Mouse (Mus musculus): ENCODE data around the gene Mettl7a3. TPM values are rescaled to one million over a fixed set of nuclear protein-coding genes. Genes with fewer than 3 reads are reported as not detected.
"Not testable (repeated sequence)": the region's sequence is repeated elsewhere in the genome, so short reads cannot be mapped to it uniquely, and the experiment has no call there.

Gene Mettl7a3
- polyA plus RNA-seq, 1 experiment from 2014 or later, result not detected

DNA sequence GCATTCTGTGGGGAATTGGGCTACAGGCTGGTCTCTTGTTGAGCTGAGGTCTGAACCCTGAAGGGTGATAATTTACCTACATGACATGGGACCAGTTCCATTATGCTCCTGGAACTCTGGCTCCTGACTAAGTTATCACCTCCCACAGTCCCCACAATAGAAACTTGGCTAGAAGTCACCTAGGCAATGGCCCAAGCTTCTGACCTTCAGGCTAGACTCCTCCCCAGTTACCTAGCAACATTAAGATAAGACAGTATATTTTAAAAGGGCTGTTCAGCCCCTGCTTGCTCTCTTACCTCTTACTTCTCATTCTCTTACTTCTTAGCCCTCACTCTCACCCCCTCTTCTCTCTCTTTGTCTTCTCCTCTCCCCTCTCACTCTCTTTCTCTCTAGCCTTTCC, 10.8 kb downstream of the Mettl7a3 start:
- H3K27ac ChIP-seq (ENCODE audit: low read length), result no peak overlapping the region
- ATAC-seq (ENCODE audit: low read depth), result no peak
- H3K4me3 ChIP-seq (ENCODE audit: low read length), result no peak overlapping the region
- H3K27me3 ChIP-seq (ENCODE audit: control insufficient read depth, insufficient read depth, low read depth, low read length), result no peaks in the 10 kb centered on the region
- H3K9me3 ChIP-seq (ENCODE audit: control insufficient read depth, low read length), result no peaks in the 10 kb centered on the region; the same call in 1 of the 2 replicates
- H3K4me2 ChIP-seq (ENCODE audit: low read depth, low read length), result no peak overlapping the region
- no peaks in the 10 kb centered on the region for H3K36me3 ChIP-seq (ENCODE audit: control insufficient read depth, insufficient read depth, low read length)
- H3K4me1 ChIP-seq (replicated peaks; ENCODE audit: control insufficient read depth, insufficient read depth, low read length), result no peaks in the 10 kb centered on the region
- no peak overlapping the region for H3K9ac ChIP-seq (ENCODE audit: low read length)

- Histone ChIP-seq H3K36me3 (ENCODE audit: control insufficient read depth, insufficient read depth, low read length) (no peaks in the 10 kb centered on the region), H3K27ac (ENCODE audit: low read length) (no peak overlapping the region), H3K4me1 (replicated peaks; ENCODE audit: control insufficient read depth, insufficient read depth, low read length) (no peaks in the 10 kb centered on the region), H3K9ac (ENCODE audit: low read length) (no peak overlapping the region), H3K27me3 (ENCODE audit: control insufficient read depth, insufficient read depth, low read depth, low read length) (no peaks in the 10 kb centered on the region), H3K9me3 (ENCODE audit: control insufficient read depth, low read length) (no peaks in the 10 kb centered on the region; the same call in 1 of the 2 replicates), H3K4me3 (ENCODE audit: low read length) (no peak overlapping the region), H3K4me2 (ENCODE audit: low read depth, low read length) (no peak overlapping the region)
- 57% methylated on average over 14 of the region's 14 CpGs for WGBS
- no peak for ATAC-seq (ENCODE audit: low read depth)
Measured at GRCm38 (mm10) chr15:100346761-100347160, 12.0 kb downstream of the Mettl7a3 start.

DNA sequence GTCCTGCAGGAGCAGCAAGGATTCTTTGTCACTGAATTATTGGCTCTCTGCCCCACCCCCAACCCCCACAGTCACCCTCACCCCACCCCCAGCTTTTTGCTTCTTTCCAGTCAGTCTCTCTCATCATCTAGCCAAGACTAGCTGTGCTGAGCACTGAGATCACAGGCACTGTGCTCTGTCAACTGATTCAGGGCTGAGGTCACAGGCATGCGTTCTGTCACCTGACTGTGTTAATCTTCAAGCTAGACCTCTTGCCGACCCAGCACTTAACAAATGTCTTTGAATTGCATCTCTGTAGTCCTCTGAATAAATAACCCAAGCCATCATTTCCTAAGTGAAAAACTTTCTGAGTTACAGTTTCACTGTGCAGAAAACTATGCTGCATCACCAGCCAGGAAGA, 14.8 kb downstream of the Mettl7a3 start:
- Histone ChIP-seq H3K4me3 (ENCODE audit: low read length) (no peak overlapping the region), H3K27me3 (ENCODE audit: control insufficient read depth, insufficient read depth, low read depth, low read length) (no peaks in the 10 kb centered on the region), H3K36me3 (ENCODE audit: control insufficient read depth, insufficient read depth, low read length) (no peaks in the 10 kb centered on the region), H3K4me1 (replicated peaks; ENCODE audit: control insufficient read depth, insufficient read depth, low read length) (no peaks in the 10 kb centered on the region), H3K9ac (ENCODE audit: low read length) (no peak overlapping the region), H3K4me2 (ENCODE audit: low read depth, low read length) (no peak overlapping the region), H3K9me3 (ENCODE audit: control insufficient read depth, low read length) (no peaks in the 10 kb centered on the region; the same call in 1 of the 2 replicates), H3K27ac (ENCODE audit: low read length) (no peak overlapping the region)
- WGBS, result 19% methylated on average over 2 of the region's 2 CpGs
- ATAC-seq (ENCODE audit: low read depth), result no peak

- ATAC-seq (ENCODE audit: low read depth), result no peak
- H3K36me3 ChIP-seq (ENCODE audit: control insufficient read depth, insufficient read depth, low read length), result no peaks in the 10 kb centered on the region
- H3K4me1 ChIP-seq (replicated peaks; ENCODE audit: control insufficient read depth, insufficient read depth, low read length), result no peaks in the 10 kb centered on the region
- no peaks in the 10 kb centered on the region for H3K9me3 ChIP-seq (ENCODE audit: control insufficient read depth, low read length)
- H3K27ac ChIP-seq (ENCODE audit: low read length), result no peak overlapping the region
- H3K27me3 ChIP-seq (ENCODE audit: control insufficient read depth, insufficient read depth, low read depth, low read length), result no peaks in the 10 kb centered on the region
- WGBS, result 48% methylated on average over 6 of the region's 6 CpGs
- no peak overlapping the region for H3K4me2 ChIP-seq (ENCODE audit: low read depth, low read length)
- H3K9ac ChIP-seq (ENCODE audit: low read length), result no peak overlapping the region
- H3K4me3 ChIP-seq (ENCODE audit: low read length), result no peak overlapping the region
Measured at GRCm38 (mm10) chr15:100351501-100352060, 16.9 kb downstream of the Mettl7a3 start.

DNA sequence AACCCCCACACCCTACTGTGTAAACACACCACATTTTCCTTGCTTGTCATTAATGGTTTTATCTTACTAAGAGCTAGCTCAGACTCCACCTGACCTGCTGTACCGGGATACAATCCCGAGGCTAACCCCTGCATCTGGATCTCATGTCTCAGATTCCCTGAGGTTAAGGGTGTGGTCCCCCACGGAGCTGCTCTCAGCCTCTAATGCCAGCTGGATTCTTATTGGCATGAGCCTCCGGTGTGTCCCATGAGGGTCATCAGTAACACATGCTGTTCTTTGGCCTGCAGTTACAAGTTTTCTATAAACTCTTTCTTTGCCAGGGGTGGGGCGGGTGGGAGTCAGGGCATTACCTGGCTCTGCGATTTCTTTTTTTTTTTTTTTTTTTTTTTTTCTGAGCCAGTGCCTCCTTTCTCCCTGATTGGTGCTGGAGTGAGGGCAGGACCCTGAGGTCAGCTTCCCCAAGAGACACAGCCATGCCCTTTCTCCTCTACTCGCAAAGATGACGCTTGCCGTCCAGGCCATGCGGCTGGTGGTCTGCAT, 18.1 kb downstream of the Mettl7a3 start, which contains the start of the genes Methig1 and Mettl7a2:
Gene Methig1, plus strand, starts transcription at position 439 of the 540 bp plus-strand sequence.
Gene Mettl7a2, plus strand, starts transcription at position 490 of the 540 bp plus-strand sequence.
- Histone ChIP-seq H3K4me2 (ENCODE audit: low read depth, low read length) (no peak within 1 kb of the TSS), H3K9ac (ENCODE audit: low read length) (no peak within 1 kb of the TSS), H3K4me1 (replicated peaks; ENCODE audit: control insufficient read depth, insufficient read depth, low read length) (no peaks in the 10 kb centered on the region), H3K27ac (ENCODE audit: low read length) (no peak within 1 kb of the TSS), H3K4me3 (ENCODE audit: low read length) (no peak within 1 kb of the TSS), H3K9me3 (ENCODE audit: control insufficient read depth, low read length) (no peaks in the 10 kb centered on the region), H3K27me3 (ENCODE audit: control insufficient read depth, insufficient read depth, low read depth, low read length) (no peaks in the 10 kb centered on the region), H3K36me3 (ENCODE audit: control insufficient read depth, insufficient read depth, low read length) (no peaks in the 10 kb centered on the region)
- 78% methylated on average over 10 of the region's 10 CpGs for WGBS
- no peak for ATAC-seq (ENCODE audit: low read depth)

DNA sequence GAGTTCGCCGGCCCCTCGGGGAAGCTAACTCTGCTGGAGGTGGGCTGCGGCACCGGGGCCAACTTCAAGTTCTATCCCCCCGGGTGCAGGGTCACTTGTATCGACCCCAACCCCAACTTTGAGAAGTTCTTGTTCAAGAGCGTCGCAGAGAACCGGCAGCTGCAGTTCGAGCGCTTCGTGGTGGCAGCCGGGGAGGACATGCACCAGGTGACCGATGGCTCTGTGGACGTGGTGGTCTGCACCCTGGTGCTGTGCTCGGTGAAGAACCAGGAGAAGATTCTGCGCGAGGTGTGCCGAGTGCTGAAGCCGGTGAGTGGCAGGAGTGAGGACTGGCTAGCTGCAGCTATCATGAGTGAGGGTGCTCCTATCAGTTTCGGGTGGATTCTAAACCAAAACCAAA, 18.7 kb downstream of the Mettl7a3 start:
- not testable (repeated sequence) for H3K27ac ChIP-seq (ENCODE audit: low read length); H3K4me3 ChIP-seq (ENCODE audit: low read length); ATAC-seq (ENCODE audit: low read depth); H3K4me2 ChIP-seq (ENCODE audit: low read depth, low read length); H3K27me3 ChIP-seq (ENCODE audit: control insufficient read depth, insufficient read depth, low read depth, low read length); H3K9ac ChIP-seq (ENCODE audit: low read length); H3K36me3 ChIP-seq (ENCODE audit: control insufficient read depth, insufficient read depth, low read length); H3K9me3 ChIP-seq (ENCODE audit: control insufficient read depth, low read length); H3K4me1 ChIP-seq (replicated peaks; ENCODE audit: control insufficient read depth, insufficient read depth, low read length)
- 93% methylated on average over 15 of the region's 22 CpGs for WGBS

GRCm38 (mm10) chr15:100355876-100356275, 21.1 kb downstream of the Mettl7a3 start:
- no peaks in the 10 kb centered on the region for H3K4me1 ChIP-seq (replicated peaks; ENCODE audit: control insufficient read depth, insufficient read depth, low read length)
- H3K4me3 ChIP-seq (ENCODE audit: low read length), result no peak overlapping the region
- WGBS, result 77% methylated on average over 5 of the region's 5 CpGs
- H3K9ac ChIP-seq (ENCODE audit: low read length), result no peak overlapping the region
- H3K27me3 ChIP-seq (ENCODE audit: control insufficient read depth, insufficient read depth, low read depth, low read length), result no peaks in the 10 kb centered on the region
- no peak overlapping the region for H3K27ac ChIP-seq (ENCODE audit: low read length)
- no peak for ATAC-seq (ENCODE audit: low read depth)
- H3K4me2 ChIP-seq (ENCODE audit: low read depth, low read length), result no peak overlapping the region
- no peaks in the 10 kb centered on the region for H3K9me3 ChIP-seq (ENCODE audit: control insufficient read depth, low read length)
- H3K36me3 ChIP-seq (ENCODE audit: control insufficient read depth, insufficient read depth, low read length), result no peaks in the 10 kb centered on the region

GRCm38 (mm10) chr15:100364242-100364641, 29.5 kb downstream of the Mettl7a3 start, which contains the start of gene Higd1c:
Higd1c (plus strand) TSS chr15:100364542.
- no peaks in the 10 kb centered on the region for H3K9me3 ChIP-seq (ENCODE audit: control insufficient read depth, low read length)
- no peaks in the 10 kb centered on the region for H3K4me1 ChIP-seq (replicated peaks; ENCODE audit: control insufficient read depth, insufficient read depth, low read length)
- no peak within 1 kb of the TSS for H3K4me3 ChIP-seq (ENCODE audit: low read length)
- no peaks in the 10 kb centered on the region for H3K27me3 ChIP-seq (ENCODE audit: control insufficient read depth, insufficient read depth, low read depth, low read length)
- no peak within 1 kb of the TSS for H3K9ac ChIP-seq (ENCODE audit: low read length)
- H3K27ac ChIP-seq (ENCODE audit: low read length), result no peak within 1 kb of the TSS
- no peak for ATAC-seq (ENCODE audit: low read depth)
- H3K36me3 ChIP-seq (ENCODE audit: control insufficient read depth, insufficient read depth, low read length), result no peaks in the 10 kb centered on the region
- 54% methylated on average over 7 of the region's 7 CpGs for WGBS
- no peak within 1 kb of the TSS for H3K4me2 ChIP-seq (ENCODE audit: low read depth, low read length)

GRCm38 (mm10) chr15:100365967-100366366, 31.2 kb downstream of the Mettl7a3 start:
- ATAC-seq (ENCODE audit: low read depth); H3K9me3 ChIP-seq (ENCODE audit: control insufficient read depth, low read length); H3K27me3 ChIP-seq (ENCODE audit: control insufficient read depth, insufficient read depth, low read depth, low read length); H3K36me3 ChIP-seq (ENCODE audit: control insufficient read depth, insufficient read depth, low read length); H3K9ac ChIP-seq (ENCODE audit: low read length); H3K4me1 ChIP-seq (replicated peaks; ENCODE audit: control insufficient read depth, insufficient read depth, low read length); H3K4me2 ChIP-seq (ENCODE audit: low read depth, low read length); H3K27ac ChIP-seq (ENCODE audit: low read length); H3K4me3 ChIP-seq (ENCODE audit: low read length): not testable (repeated sequence)
- WGBS, result 58% methylated on average over 9 of the region's 9 CpGs
